Mouse (Mus musculus): ENCODE results near the gene Gja5.
"Not testable (repeated sequence)": the region's sequence is repeated elsewhere in the genome, so short reads cannot be mapped to it uniquely, and the experiment has no call there.

Gene Gja5

DNA sequence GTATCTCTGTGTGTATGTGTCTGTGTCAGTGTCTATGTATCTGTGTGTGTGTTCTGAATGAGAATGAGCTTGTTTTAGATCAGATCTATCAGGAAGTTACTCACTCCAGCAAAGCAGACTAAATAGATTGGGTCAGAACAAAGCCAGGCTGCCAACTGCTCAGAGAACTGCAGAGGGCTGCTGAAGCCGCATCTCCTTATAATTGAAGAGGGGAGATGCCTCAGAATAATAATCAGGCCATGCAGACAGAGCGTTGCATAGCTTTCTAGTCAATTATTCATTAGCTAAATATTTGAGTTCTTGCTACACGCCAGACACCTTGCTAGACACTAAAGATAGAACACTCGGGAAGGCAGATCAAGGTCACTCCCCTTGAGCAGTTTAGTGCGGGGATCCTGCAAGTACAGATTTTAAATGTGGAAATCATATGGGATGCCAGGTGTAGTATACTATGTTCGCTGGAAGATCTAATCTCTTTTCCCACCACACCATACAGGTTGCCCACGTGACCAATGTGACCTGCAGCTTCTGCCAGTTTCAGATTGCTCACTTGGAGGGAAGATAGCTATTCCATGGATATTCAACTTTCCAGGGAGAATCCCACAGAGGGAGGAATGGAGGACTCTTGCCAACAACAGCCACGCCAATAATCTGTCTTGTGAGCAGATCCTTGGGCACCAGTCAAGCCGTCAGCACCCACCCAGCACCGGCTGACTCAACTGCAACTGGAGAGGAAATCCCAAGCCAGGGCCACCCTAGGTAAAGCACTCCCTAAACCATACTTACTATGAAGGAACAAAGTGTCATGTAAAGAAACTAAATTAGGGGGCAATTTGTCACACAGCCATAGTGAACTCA is 196.5 kb downstream of the Gja5 start:
- DNase-seq (ENCODE audit: low read depth), result no peak

DNA sequence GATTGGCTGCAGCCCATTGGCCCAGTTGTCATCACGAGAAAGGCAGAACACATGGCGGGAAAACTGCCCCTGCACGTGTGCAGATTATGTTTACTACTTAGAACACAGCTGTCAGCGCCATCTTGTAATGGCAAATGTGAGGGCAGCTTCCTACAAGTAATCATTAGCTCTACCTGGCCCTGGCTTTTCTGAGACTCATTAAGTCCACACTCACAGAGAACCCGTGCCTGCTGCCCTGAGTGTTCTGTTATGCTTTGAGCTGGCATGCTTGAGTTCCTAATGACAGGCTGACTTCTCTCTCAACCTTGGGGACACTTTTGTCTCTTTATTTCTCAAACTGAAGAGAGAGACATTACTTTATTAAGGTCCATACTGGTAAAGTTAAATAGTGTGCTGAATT is 199.5 kb downstream of the Gja5 start:
- DNase-seq (ENCODE audit: low read depth), result not testable (repeated sequence)

DNA sequence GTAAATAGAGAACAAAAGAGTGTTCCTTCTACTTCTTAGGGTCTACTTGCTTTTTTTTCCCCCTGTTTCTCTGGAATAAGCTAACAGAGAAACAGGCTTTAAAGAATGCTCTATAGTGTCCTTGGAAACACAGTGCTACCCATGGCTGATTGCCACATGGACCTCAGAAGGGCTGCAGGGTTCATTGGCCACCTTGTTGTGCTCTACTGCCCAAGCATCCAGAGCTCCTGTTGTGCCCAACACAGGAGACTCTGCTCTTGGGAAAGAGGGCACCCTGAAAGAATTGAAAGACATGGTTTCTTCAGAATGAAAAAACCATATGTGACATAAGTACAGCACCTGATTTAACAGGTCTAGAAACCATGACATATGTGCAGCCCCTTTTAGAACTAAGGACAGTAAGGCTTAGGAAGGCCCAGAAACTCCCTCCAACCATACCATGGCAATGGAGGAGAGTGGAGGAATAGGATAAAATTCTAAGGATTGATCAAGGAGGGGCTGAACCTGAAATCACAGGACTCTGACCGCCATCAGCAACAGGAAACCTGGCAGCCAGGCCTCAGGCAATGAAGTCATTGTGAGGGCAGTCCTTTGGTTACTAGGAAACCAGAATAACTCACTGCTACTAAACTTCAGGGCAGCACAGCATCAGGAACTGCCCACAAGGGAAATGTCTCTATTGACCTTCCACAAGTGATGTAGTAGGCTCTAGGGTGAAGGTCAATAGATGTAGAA is 200.4 kb downstream of the Gja5 start:
- DNase-seq (ENCODE audit: low read depth), result no peak

DNA sequence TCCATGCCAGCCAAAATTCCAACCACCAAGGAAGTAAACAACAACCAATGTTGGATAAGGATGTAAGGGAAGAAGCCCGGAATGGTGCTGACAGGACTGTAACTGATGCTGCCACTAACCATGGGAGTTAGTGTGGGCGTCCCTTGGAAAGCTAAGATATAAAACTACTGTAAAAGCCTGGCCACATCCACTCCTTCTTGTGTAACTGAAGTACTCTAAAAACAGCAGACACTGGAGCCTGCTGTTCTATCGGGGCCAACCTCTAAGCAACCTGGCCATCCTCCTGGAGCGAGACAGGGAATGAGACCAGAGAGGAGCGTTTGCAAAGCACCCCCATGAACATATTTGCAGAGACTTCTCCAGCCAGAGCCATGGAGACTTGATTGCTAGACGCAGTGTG is 213.0 kb downstream of the Gja5 start:
- DNase-seq (ENCODE audit: low read depth), result no peak

DNA sequence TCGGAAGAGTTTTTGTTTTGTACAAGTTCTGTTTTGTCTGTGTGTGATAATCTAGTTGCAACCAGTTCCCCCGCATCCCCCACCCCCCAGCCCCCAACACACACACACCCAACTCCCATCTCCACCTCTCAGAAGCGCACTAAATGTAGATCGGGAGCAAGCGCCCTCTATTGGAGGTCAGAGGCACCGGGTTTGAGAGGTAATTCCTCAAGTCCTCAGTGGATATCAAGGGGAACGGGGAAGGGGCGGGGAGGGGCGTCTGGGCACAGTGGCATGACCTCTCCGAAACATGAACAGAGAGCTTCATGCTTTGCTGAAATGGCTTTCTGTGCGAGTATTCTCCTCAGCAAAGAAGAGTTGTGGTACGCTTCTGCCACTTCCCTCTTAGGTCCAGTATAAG is 213.8 kb downstream of the Gja5 start:
- DNase-seq (ENCODE audit: low read depth), result no peak

DNA sequence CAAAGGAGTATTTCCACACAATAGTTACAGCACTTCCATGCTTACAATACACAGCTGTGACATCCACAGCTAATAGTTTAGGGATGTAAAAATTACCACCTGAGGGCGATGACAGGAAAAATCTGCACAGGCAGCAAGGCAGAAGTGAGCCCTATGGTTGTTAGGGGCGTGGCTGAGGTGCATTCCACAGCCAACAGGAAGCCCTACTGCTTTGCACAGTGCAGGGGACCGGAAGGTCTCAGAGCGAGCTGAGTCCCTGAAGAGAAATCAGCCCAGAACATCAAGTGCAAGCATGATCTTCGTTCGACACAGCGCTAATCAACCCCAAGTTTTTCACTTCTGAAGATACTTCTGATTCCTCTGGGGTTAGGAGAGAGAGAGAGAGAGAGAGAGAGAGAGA is 219.7 kb downstream of the Gja5 start:
- peak; percentile 78 for DNase-seq (ENCODE audit: low read depth)
